Mouse (Mus musculus) hindbrain, embryonic 10.5 days (tissue): ENCODE measurements around the gene Vegfb. TPM values are rescaled to one million over a fixed set of nuclear protein-coding genes. Genes with fewer than 3 reads are reported as not detected.

Experiments
- DNase-seq: peaks from one replicate; pipeline ENCODE4 v3.0.0-alpha.2; 2017; ENCODE audit warnings: low spot score
- H3K27ac ChIP-seq: fragments of 300-500 bp; sonication (generic); 2 replicates; pipeline ENCODE4 v1.5.1; 2016; ENCODE audit warnings: mild to moderate bottlenecking, moderate library complexity
- H3K27me3 ChIP-seq: fragments of 300-500 bp; sonication (generic); 2 replicates; pipeline ENCODE4 v1.6.1; 2016; ENCODE audit warnings: mild to moderate bottlenecking; ENCODE audit not compliant: poor library complexity, insufficient read depth, severe bottlenecking
- H3K36me3 ChIP-seq: fragments of 300-500 bp; sonication (generic); 2 replicates; pipeline ENCODE4 v1.6.1; 2016; ENCODE audit warnings: mild to moderate bottlenecking, moderate library complexity
- H3K4me1 ChIP-seq: fragments of 300-500 bp; sonication (generic); replicated peaks from 2 replicates; pipeline ENCODE4 v1.6.1; 2016; ENCODE audit warnings: mild to moderate bottlenecking
- H3K4me3 ChIP-seq: fragments of 300-500 bp; sonication (generic); 2 replicates; pipeline ENCODE4 v1.5.1; 2016; ENCODE audit warnings: mild to moderate bottlenecking, moderate library complexity
- H3K9me3 ChIP-seq: fragments of 300-500 bp; sonication (generic); 2 replicates; pipeline ENCODE4 v1.6.1; 2016; ENCODE audit warnings: mild to moderate bottlenecking, moderate library complexity
- WGBS: fragments of 180-500 bp; shearing (Covaris S2); methylation state at CpG from one replicate; pipeline ENCODE4 v1.1.7; 2016; 5-methylcytosine and 5-hydroxymethylcytosine counted together
- polyA plus RNA-seq: library from polyadenylated mRNA; unstranded; fragments of >200 nt; fragmentation: Nextera tagmentation; extraction: Ambion mirVana; gene quantifications from 2 replicates; pipeline ENCODE4 v1.2.1, GENCODE M21; 2016

Gene Vegfb
- 35.6 and 36.2 TPM in 2 replicates for polyA plus RNA-seq

GRCm38 (mm10) chr19:6987061-6987903 lies at the start of gene Vegfb:
Gene Vegfb, minus strand, starts transcription at chr19:6987651.
- Histone ChIP-seq H3K36me3 (peaks cover 41% of the 10 kb centered on the region), H3K4me1 (peaks cover 55% of the 10 kb centered on the region), H3K27ac (peak within 1 kb of the TSS; percentile 97), H3K9me3 (no peaks in the 10 kb centered on the region), H3K4me3 (peak within 1 kb of the TSS; percentile 95), H3K27me3 (no peaks in the 10 kb centered on the region)
- peak; percentile 66 for DNase-seq
- WGBS, result under 1% methylated on average over 84 of the region's 85 CpGs

- WGBS, result 94% methylated on average over 5 of the region's 5 CpGs
- Histone ChIP-seq H3K4me3 (no peak overlapping the region), H3K4me1 (peaks cover 21% of the 10 kb centered on the region), H3K9me3 (no peaks in the 10 kb centered on the region), H3K27me3 (no peaks in the 10 kb centered on the region), H3K27ac (no peak overlapping the region), H3K36me3 (peaks cover 91% of the 10 kb centered on the region)
- DNase-seq, result no peak
These were observed 46.6 kb upstream of the Vegfb start for GRCm38 (mm10) chr19:7034006-7034405.

GRCm38 (mm10) chr19:7029531-7029930 lies 42.1 kb upstream of the Vegfb start:
- Histone ChIP-seq H3K36me3 (peaks cover 99% of the 10 kb centered on the region), H3K9me3 (no peaks in the 10 kb centered on the region), H3K27ac (no peak overlapping the region), H3K27me3 (no peaks in the 10 kb centered on the region), H3K4me3 (no peak overlapping the region), H3K4me1 (no peaks in the 10 kb centered on the region)
- DNase-seq, result no peak
- 94% methylated on average over 5 of the region's 5 CpGs for WGBS

- 52% methylated on average over 3 of the region's 3 CpGs for WGBS
- peaks cover 94% of the 10 kb centered on the region for H3K36me3 ChIP-seq
- H3K27ac ChIP-seq, result no peak overlapping the region
- H3K4me1 ChIP-seq, result no peaks in the 10 kb centered on the region
- no peaks in the 10 kb centered on the region for H3K27me3 ChIP-seq
- no peak overlapping the region for H3K4me3 ChIP-seq
- no peaks in the 10 kb centered on the region for H3K9me3 ChIP-seq
- peak; percentile 40 for DNase-seq
These were observed 32.8 kb upstream of the Vegfb start for GRCm38 (mm10) chr19:7020224-7020641.

GRCm38 (mm10) chr19:7019191-7019590 lies 31.7 kb upstream of the Vegfb start, which contains the start of gene Fermt3:
Gene Fermt3, minus strand, starts transcription at chr19:7019469.
- Histone ChIP-seq H3K4me1 (no peaks in the 10 kb centered on the region), H3K27me3 (no peaks in the 10 kb centered on the region), H3K9me3 (no peaks in the 10 kb centered on the region), H3K4me3 (no peak within 1 kb of the TSS; the same call in 1 of the 2 replicates), H3K27ac (no peak within 1 kb of the TSS), H3K36me3 (peaks cover 90% of the 10 kb centered on the region)
- WGBS, result 91% methylated on average over 5 of the region's 5 CpGs
- no peak for DNase-seq

- Histone ChIP-seq H3K27me3 (no peaks in the 10 kb centered on the region), H3K4me3 (no peak overlapping the region), H3K36me3 (peaks cover 90% of the 10 kb centered on the region), H3K4me1 (no peaks in the 10 kb centered on the region), H3K9me3 (no peaks in the 10 kb centered on the region), H3K27ac (no peak overlapping the region)
- DNase-seq, result no peak
- 89% methylated on average over 11 of the region's 11 CpGs for WGBS
These were observed 31.1 kb upstream of the Vegfb start for GRCm38 (mm10) chr19:7018546-7018945.

- Histone ChIP-seq H3K4me3 (no peak overlapping the region), H3K36me3 (peaks cover 88% of the 10 kb centered on the region), H3K27me3 (no peaks in the 10 kb centered on the region), H3K27ac (no peak overlapping the region), H3K4me1 (no peaks in the 10 kb centered on the region), H3K9me3 (no peaks in the 10 kb centered on the region)
- DNase-seq, result no peak
- 83% methylated on average over 12 of the region's 12 CpGs for WGBS
These were observed 30.3 kb upstream of the Vegfb start for GRCm38 (mm10) chr19:7017541-7018457.

- Histone ChIP-seq H3K27ac (no peak overlapping the region), H3K4me3 (no peak overlapping the region), H3K4me1 (no peaks in the 10 kb centered on the region), H3K27me3 (no peaks in the 10 kb centered on the region), H3K9me3 (no peaks in the 10 kb centered on the region), H3K36me3 (peaks cover 56% of the 10 kb centered on the region)
- WGBS, result 90% methylated on average over 20 of the region's 20 CpGs
- no peak for DNase-seq
These were observed 27.2 kb upstream of the Vegfb start for GRCm38 (mm10) chr19:7014481-7015135.

GRCm38 (mm10) chr19:7013984-7014383 lies 26.5 kb upstream of the Vegfb start:
- Histone ChIP-seq H3K36me3 (peaks cover 49% of the 10 kb centered on the region), H3K27ac (no peak overlapping the region), H3K4me1 (no peaks in the 10 kb centered on the region), H3K9me3 (no peaks in the 10 kb centered on the region), H3K27me3 (no peaks in the 10 kb centered on the region), H3K4me3 (no peak overlapping the region)
- WGBS, result 87% methylated on average over 9 of the region's 9 CpGs
- no peak for DNase-seq

GRCm38 (mm10) chr19:7012426-7012825 lies 25.0 kb upstream of the Vegfb start:
- Histone ChIP-seq H3K36me3 (peaks cover 34% of the 10 kb centered on the region), H3K9me3 (no peaks in the 10 kb centered on the region), H3K27me3 (no peaks in the 10 kb centered on the region), H3K4me1 (no peaks in the 10 kb centered on the region), H3K4me3 (no peak overlapping the region), H3K27ac (no peak overlapping the region)
- DNase-seq, result no peak
- WGBS, result 82% methylated on average over 4 of the region's 4 CpGs

- H3K27me3 ChIP-seq, result no peaks in the 10 kb centered on the region
- whole genome bisulfite sequencing, result 90% methylated on average over 9 of the region's 9 CpGs
- H3K4me1 ChIP-seq, result 0 out of 2 replicates have a peak, but pooled peaks cover 3% of the 10 kb centered on the region
- no peak overlapping the region for H3K4me3 ChIP-seq
- H3K36me3 ChIP-seq, result 0 out of 2 replicates have a peak, but pooled peaks cover 5% of the 10 kb centered on the region
- H3K27ac ChIP-seq, result no peak overlapping the region
- H3K9me3 ChIP-seq, result no peaks in the 10 kb centered on the region
- no peak for DNase-seq
These were observed 19.6 kb upstream of the Vegfb start for GRCm38 (mm10) chr19:7006892-7007593.
